In the genomic region with DNA sequence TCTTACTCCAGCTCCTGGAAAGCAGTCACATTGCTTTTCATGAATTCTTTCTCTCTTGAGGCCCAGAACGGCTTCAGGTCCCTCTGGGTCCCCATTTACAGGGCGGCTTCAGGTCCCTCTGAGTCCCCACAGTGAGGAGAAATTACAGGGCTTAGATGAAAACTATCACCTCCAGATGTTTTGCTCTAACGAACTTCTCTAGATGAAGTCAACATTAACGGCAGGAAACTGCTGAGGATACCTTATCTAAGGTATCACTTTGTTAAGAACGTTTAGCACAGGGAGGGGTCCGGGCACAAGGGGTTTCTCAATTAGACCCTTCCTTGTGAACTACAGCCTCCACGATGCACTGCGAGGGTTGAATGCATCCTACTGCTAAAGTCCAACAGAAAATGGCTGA, we compare ENCODE assay signal across 8 mouse cellular contexts. TPM values are rescaled to one million over a fixed set of nuclear protein-coding genes. Genes with fewer than 3 reads are reported as not detected.
DNase-seq lines count a peak whose midpoint lies in the region; ATAC-seq and TF ChIP-seq lines count a peak whose summit lies in the region.
"Had no signal": no experiment of that assay in that cellular context is flagged by ENCODE, and none has a peak within 500 bp of the region (broad histone marks: within the 10 kb centered on the region; RNA-seq: fewer than 3 reads in every experiment).

No protein-coding gene starts in this region.

- H3K27ac ChIP-seq in hindbrain, postnatal 0 days, result no peak overlapping the region
- H3K27ac ChIP-seq in gastrocnemius, adult 2 months, result no peak overlapping the region

- 92% methylated on average over 8 of the region's 8 CpGs for WGBS in hindbrain, postnatal 0 days

- H3ac ChIP-seq in myocyte (ENCODE audit: control insufficient read depth, insufficient read length), result no peak overlapping the region

- peak overlapping the region; percentile 93; the same call in 1 of the 2 replicates for H3K4me2 ChIP-seq in hindbrain, postnatal 0 days (ENCODE audit: low read depth, low read length)
- H3K4me2 ChIP-seq in myocyte (ENCODE audit: low read depth), result peak overlapping the region; percentile 68

- no peaks in the 10 kb centered on the region for H3K36me3 ChIP-seq in hindbrain, postnatal 0 days (ENCODE audit: insufficient read depth, low read length)
- no peaks in the 10 kb centered on the region for H3K36me3 ChIP-seq in myocyte (ENCODE audit: control insufficient read depth, insufficient read depth)

- H3K4me3 ChIP-seq in hindbrain, postnatal 0 days (ENCODE audit: low read length), result no peak overlapping the region
- H3K4me3 ChIP-seq in myocyte, result peak overlapping the region; percentile 81
- no peak overlapping the region for H3K4me3 ChIP-seq in gastrocnemius, adult 2 months

- ATAC-seq in hindbrain, postnatal 0 days, result no peak

- peak; percentile 16 for DNase-seq in kidney, adult 9 months
- no peak for DNase-seq in kidney, postnatal 25 days
- peak; percentile 30 for DNase-seq in c-Kit-positive CD71-positive TER-119-negative erythroid progenitor cells, embryonic 14.5 days (ENCODE audit: low read depth)
- no peak for DNase-seq in hindbrain, postnatal 0 days (ENCODE audit: low spot score)
- DNase-seq in cerebellum, postnatal 36 days, result no peak
- no peak for DNase-seq in gastrocnemius, adult 2 months
- DNase-seq: cerebellum, adult 2 months had no signal

- no peak overlapping the region for H3K9ac ChIP-seq in hindbrain, postnatal 0 days (replicated peaks; ENCODE audit: low read length)

- peaks cover 32% of the 10 kb centered on the region for H3K79me2 ChIP-seq in myocyte (ENCODE audit: control insufficient read depth, insufficient read depth)

- no peak for TF ChIP-seq CTCF in hindbrain, postnatal 0 days (IDR thresholded peaks at IDR 0.05; ENCODE audit: low read depth)
- TF ChIP-seq CTCF in gastrocnemius, adult 2 months (IDR thresholded peaks at IDR 0.05), result no peak

- TF ChIP-seq POLR2A in myocyte (IDR thresholded peaks at IDR 0.05; ENCODE audit: insufficient read length, low read depth), result no peak

- H3K4me1 ChIP-seq in hindbrain, postnatal 0 days (ENCODE audit: insufficient read depth, low read length), result peaks cover 6% of the 10 kb centered on the region

- intact Hi-C loops in gastrocnemius, adult 2 months (cut with DNase I), result loop anchor here (5.0 kb wide), 1 partner anchor 64 kb away; the partner anchor contains the start of gene Cenpu

- H3K27me3 ChIP-seq in hindbrain, postnatal 0 days (ENCODE audit: insufficient read depth, low read length), result no peaks in the 10 kb centered on the region
- H3K27me3 ChIP-seq in myocyte (ENCODE audit: control insufficient read depth, insufficient read depth, insufficient read length), result no peaks in the 10 kb centered on the region

- no peaks in the 10 kb centered on the region for H3K9me3 ChIP-seq in hindbrain, postnatal 0 days (ENCODE audit: low read length)

TF ChIP-seq in myocyte, 11 proteins besides CTCF, POLR2A, EP300 and RAD21:
- TF ChIP-seq MYOD1 (IDR thresholded peaks at IDR 0.05; ENCODE audit: control insufficient read depth in 1 of 3, insufficient read length in 2 of 3, low read depth in 2 of 3), result no peak
- TF ChIP-seq POLR2AphosphoS2 (IDR thresholded peaks at IDR 0.05; ENCODE audit: insufficient read length, low read depth), result no peak
- no peak for TF ChIP-seq E2F4 (IDR thresholded peaks at IDR 0.05; ENCODE audit: insufficient read depth)
- no peak for TF ChIP-seq REST (IDR thresholded peaks at IDR 0.05; ENCODE audit: insufficient read depth, insufficient read length)
- no peak for TF ChIP-seq MYOG (IDR thresholded peaks at IDR 0.05; ENCODE audit: control insufficient read depth in 1 of 3, insufficient read depth in 1 of 3, insufficient read length in 2 of 3, low read depth in 2 of 3)
- TF ChIP-seq SRF (IDR thresholded peaks at IDR 0.05; ENCODE audit: control insufficient read depth, insufficient read length, low read depth), result no peak
- TF ChIP-seq MAX (IDR thresholded peaks at IDR 0.05; ENCODE audit: low read depth), result no peak
- TF ChIP-seq TCF12 (IDR thresholded peaks at IDR 0.05; ENCODE audit: insufficient read depth, poor library complexity, severe bottlenecking), result no peak
- no peak for TF ChIP-seq USF1 (IDR thresholded peaks at IDR 0.05; ENCODE audit: low read depth)
- no peak for TF ChIP-seq CEBPB (IDR thresholded peaks at IDR 0.05; ENCODE audit: insufficient read depth, poor library complexity, severe bottlenecking)
- no peak for TF ChIP-seq TCF3 (IDR thresholded peaks at IDR 0.05; ENCODE audit: insufficient read length, low read depth)

RNA-seq across cellular contexts. Expression of gene Primpol, which starts 1.1 kb away (rescaled TPM):
- total RNA-seq in hindbrain, postnatal 0 days (2014; rRNA removed), result 2.8 and 4.0 TPM in 2 replicates
- polyA plus RNA-seq in hindbrain, postnatal 0 days (2015; fragmentation: Nextera tagmentation; extraction: Ambion mirVana), result 4.8 and 4.9 TPM in 2 replicates
- polyA plus RNA-seq in myocyte (2012; fragmentation: generic; extraction: Trizol), result 1.8 TPM
- total RNA-seq in gastrocnemius, adult 2 months (2021), result 1 to 10 TPM; 1.4 to 2.1 TPM

RNA-seq across cellular contexts. Expression of gene Casp3, which starts 1.2 kb away (rescaled TPM):
- 87.8 and 92.0 TPM in 2 replicates for total RNA-seq in hindbrain, postnatal 0 days (2014; rRNA removed)
- polyA plus RNA-seq in hindbrain, postnatal 0 days (2015; fragmentation: Nextera tagmentation; extraction: Ambion mirVana), result 165 and 174 TPM in 2 replicates
- 24.9 TPM for polyA plus RNA-seq in myocyte (2012; fragmentation: generic; extraction: Trizol)
- total RNA-seq in gastrocnemius, adult 2 months (2021), result 1 to 10 TPM; 1.3 to 1.8 TPM

Comparison
In these comparisons a context has a peak if more than half of its experiments do, and no peak if none do; other contexts are left out.
1. DNase-seq: peak in kidney, adult 9 months (single experiment) and c-Kit-positive CD71-positive TER-119-negative erythroid progenitor cells, embryonic 14.5 days (single experiment); none in kidney, postnatal 25 days (0 of 2), hindbrain, postnatal 0 days (single experiment), cerebellum, postnatal 36 days (0 of 2) and gastrocnemius, adult 2 months (single experiment).
2. RNA of gene Casp3, which starts 1.2 kb away (total RNA-seq): 87.8 to 92.0 TPM in hindbrain, postnatal 0 days; 1.3 to 1.8 TPM in gastrocnemius, adult 2 months; every median in the first group is over 10 times any median in the second.